Mouse (Mus musculus): ENCODE measurements at regions not wholly inside any gene's neighbourhood (a gene's known extent, or its start where the extent isn't known, plus 50 kb on each side); places are given as distances from the start of the nearest gene placed in this dataset.

- Histone ChIP-seq H3K27me3 (ENCODE audit: control insufficient read depth, insufficient read depth, low read length) (no peaks in the 10 kb centered on the region), H3K27ac (replicated peaks; ENCODE audit: insufficient read depth, low read depth, low read length) (no peak overlapping the region), H3K9ac (ENCODE audit: low read depth, low read length) (no peak overlapping the region), H3K79me2 (ENCODE audit: control insufficient read depth, insufficient read depth, low read length) (no peaks in the 10 kb centered on the region), H3K4me3 (ENCODE audit: insufficient read depth, low read depth, low read length) (no peak overlapping the region), H3K36me3 (ENCODE audit: control insufficient read depth, insufficient read depth, low read length) (no peaks in the 10 kb centered on the region), H3K4me1 (ENCODE audit: control insufficient read depth, insufficient read depth, low read length) (peaks cover 2% of the 10 kb centered on the region; the same call in 1 of the 2 replicates)
- WGBS: 82% methylated on average over 4 of the region's 4 CpGs
- TF ChIP-seq POLR2A (IDR thresholded peaks at IDR 0.05; ENCODE audit: extremely low read depth, insufficient read depth, low read length): no peak
- no peak for TF ChIP-seq CTCF (IDR thresholded peaks at IDR 0.05; ENCODE audit: low read depth, low read length)
- no peak for DNase-seq (ENCODE audit: extremely low read depth, low read depth, low spot score)
Measured at GRCm38 (mm10) chr13:28856472-28856871, 97.0 kb downstream of the Sox4 start.

- no peaks in the 10 kb centered on the region for H3K4me1 ChIP-seq (ENCODE audit: control insufficient read depth, insufficient read depth, low read length)
- TF ChIP-seq CTCF (IDR thresholded peaks at IDR 0.05; ENCODE audit: low read depth, low read length): no peak
- TF ChIP-seq POLR2A (IDR thresholded peaks at IDR 0.05; ENCODE audit: extremely low read depth, insufficient read depth, low read length): no peak
- no peak overlapping the region for H3K9ac ChIP-seq (ENCODE audit: low read depth, low read length)
- H3K4me3 ChIP-seq (ENCODE audit: insufficient read depth, low read depth, low read length): no peak overlapping the region
- WGBS: 81% methylated on average over 9 of the region's 9 CpGs
- H3K79me2 ChIP-seq (ENCODE audit: control insufficient read depth, insufficient read depth, low read length): no peaks in the 10 kb centered on the region
- H3K36me3 ChIP-seq (ENCODE audit: control insufficient read depth, insufficient read depth, low read length): no peaks in the 10 kb centered on the region
- no peak for DNase-seq (ENCODE audit: extremely low read depth, low read depth, low spot score)
- H3K27ac ChIP-seq (replicated peaks; ENCODE audit: insufficient read depth, low read depth, low read length): no peak overlapping the region
- H3K27me3 ChIP-seq (ENCODE audit: control insufficient read depth, insufficient read depth, low read length): no peaks in the 10 kb centered on the region
Measured at GRCm38 (mm10) chr13:28854247-28854646, 99.3 kb downstream of the Sox4 start.

GRCm38 (mm10) chr13:28848305-28848704 lies 105.2 kb downstream of the Sox4 start:
- H3K4me3 ChIP-seq (ENCODE audit: insufficient read depth, low read depth, low read length): no peak overlapping the region
- no peak for TF ChIP-seq POLR2A (IDR thresholded peaks at IDR 0.05; ENCODE audit: extremely low read depth, insufficient read depth, low read length)
- no peak for TF ChIP-seq CTCF (IDR thresholded peaks at IDR 0.05; ENCODE audit: low read depth, low read length)
- no peaks in the 10 kb centered on the region for H3K36me3 ChIP-seq (ENCODE audit: control insufficient read depth, insufficient read depth, low read length)
- no peaks in the 10 kb centered on the region for H3K79me2 ChIP-seq (ENCODE audit: control insufficient read depth, insufficient read depth, low read length)
- no peak overlapping the region for H3K27ac ChIP-seq (replicated peaks; ENCODE audit: insufficient read depth, low read depth, low read length)
- H3K9ac ChIP-seq (ENCODE audit: low read depth, low read length): no peak overlapping the region
- WGBS: 87% methylated on average over 5 of the region's 5 CpGs
- no peaks in the 10 kb centered on the region for H3K27me3 ChIP-seq (ENCODE audit: control insufficient read depth, insufficient read depth, low read length)
- no peaks in the 10 kb centered on the region for H3K4me1 ChIP-seq (ENCODE audit: control insufficient read depth, insufficient read depth, low read length)
- DNase-seq (ENCODE audit: extremely low read depth, low read depth, low spot score): no peak

- Histone ChIP-seq H3K36me3 (ENCODE audit: control insufficient read depth, insufficient read depth, low read length) (no peaks in the 10 kb centered on the region), H3K4me1 (ENCODE audit: control insufficient read depth, insufficient read depth, low read length) (no peaks in the 10 kb centered on the region), H3K27me3 (ENCODE audit: control insufficient read depth, insufficient read depth, low read length) (no peaks in the 10 kb centered on the region), H3K9ac (ENCODE audit: low read depth, low read length) (no peak overlapping the region), H3K79me2 (ENCODE audit: control insufficient read depth, insufficient read depth, low read length) (no peaks in the 10 kb centered on the region), H3K27ac (replicated peaks; ENCODE audit: insufficient read depth, low read depth, low read length) (no peak overlapping the region), H3K4me3 (ENCODE audit: insufficient read depth, low read depth, low read length) (no peak overlapping the region)
- DNase-seq (ENCODE audit: extremely low read depth, low read depth, low spot score): no peak
- no peak for TF ChIP-seq POLR2A (IDR thresholded peaks at IDR 0.05; ENCODE audit: extremely low read depth, insufficient read depth, low read length)
- no peak for TF ChIP-seq CTCF (IDR thresholded peaks at IDR 0.05; ENCODE audit: low read depth, low read length)
- WGBS: 93% methylated on average over 3 of the region's 3 CpGs
Measured at GRCm38 (mm10) chr13:28847478-28847877, 106.0 kb downstream of the Sox4 start.

GRCm38 (mm10) chr13:28844495-28844894 lies 109.0 kb downstream of the Sox4 start:
- H3K9ac ChIP-seq (ENCODE audit: low read depth, low read length): no peak overlapping the region
- no peak overlapping the region for H3K4me3 ChIP-seq (ENCODE audit: insufficient read depth, low read depth, low read length)
- DNase-seq (ENCODE audit: extremely low read depth, low read depth, low spot score): no peak
- H3K79me2 ChIP-seq (ENCODE audit: control insufficient read depth, insufficient read depth, low read length): no peaks in the 10 kb centered on the region
- H3K27me3 ChIP-seq (ENCODE audit: control insufficient read depth, insufficient read depth, low read length): no peaks in the 10 kb centered on the region
- H3K36me3 ChIP-seq (ENCODE audit: control insufficient read depth, insufficient read depth, low read length): no peaks in the 10 kb centered on the region
- H3K4me1 ChIP-seq (ENCODE audit: control insufficient read depth, insufficient read depth, low read length): no peaks in the 10 kb centered on the region
- TF ChIP-seq CTCF (IDR thresholded peaks at IDR 0.05; ENCODE audit: low read depth, low read length) (no peak), POLR2A (IDR thresholded peaks at IDR 0.05; ENCODE audit: extremely low read depth, insufficient read depth, low read length) (no peak)
- H3K27ac ChIP-seq (replicated peaks; ENCODE audit: insufficient read depth, low read depth, low read length): no peak overlapping the region
- WGBS: 100% methylated on average over 3 of the region's 3 CpGs

GRCm38 (mm10) chr13:28842811-28843210 lies 110.7 kb downstream of the Sox4 start:
- Histone ChIP-seq H3K36me3 (ENCODE audit: control insufficient read depth, insufficient read depth, low read length) (no peaks in the 10 kb centered on the region), H3K79me2 (ENCODE audit: control insufficient read depth, insufficient read depth, low read length) (no peaks in the 10 kb centered on the region), H3K4me3 (ENCODE audit: insufficient read depth, low read depth, low read length) (no peak overlapping the region), H3K4me1 (ENCODE audit: control insufficient read depth, insufficient read depth, low read length) (no peaks in the 10 kb centered on the region), H3K27me3 (ENCODE audit: control insufficient read depth, insufficient read depth, low read length) (no peaks in the 10 kb centered on the region), H3K9ac (ENCODE audit: low read depth, low read length) (no peak overlapping the region), H3K27ac (replicated peaks; ENCODE audit: insufficient read depth, low read depth, low read length) (no peak overlapping the region)
- no peak for DNase-seq (ENCODE audit: extremely low read depth, low read depth, low spot score)
- TF ChIP-seq POLR2A (IDR thresholded peaks at IDR 0.05; ENCODE audit: extremely low read depth, insufficient read depth, low read length): no peak
- TF ChIP-seq CTCF (IDR thresholded peaks at IDR 0.05; ENCODE audit: low read depth, low read length): no peak
- WGBS: 68% methylated on average over 3 of the region's 3 CpGs
